ENCODE assay signal across 10 mouse cellular contexts in genomic region chr2:94059459-94059858, GRCm38 (mm10). TPM values are rescaled to one million over a fixed set of nuclear protein-coding genes. Genes with fewer than 3 reads are reported as not detected.
DNase-seq lines count a peak whose midpoint lies in the region; ATAC-seq and TF ChIP-seq lines count a peak whose summit lies in the region.
"Had no signal": no experiment of that assay in that cellular context is flagged by ENCODE, and none has a peak within 500 bp of the region (broad histone marks: within the 10 kb centered on the region; RNA-seq: fewer than 3 reads in every experiment).

No protein-coding gene starts in this region.

- H3K4me3 ChIP-seq in cerebellum, adult 2 months (replicated peaks; ENCODE audit: insufficient read depth, low read depth, low read length): no peak overlapping the region
- H3K4me3 ChIP-seq in layer of hippocampus, adult 2 months: no peak overlapping the region
- H3K4me3 ChIP-seq in liver, embryonic 14.5 days (ENCODE audit: insufficient read depth in 1 of 2, low read depth in 2 of 2, low read length in 2 of 2): no peak overlapping the region
- H3K4me3 ChIP-seq: heart, embryonic 15.5 days had no signal

- 74% methylated on average over 5 of the region's 5 CpGs for WGBS in cerebellum, adult 2 months
- 67% methylated on average over 5 of the region's 5 CpGs for whole genome bisulfite sequencing in liver, embryonic 14.5 days (ENCODE audit: insufficient replicate concordance)

- no peak overlapping the region for H3K9ac ChIP-seq in liver, embryonic 14.5 days (replicated peaks)
- H3K9ac ChIP-seq: heart, embryonic 15.5 days had no signal

- peak; percentile 37; the same call in 1 of the 2 replicates for TF ChIP-seq CTCF in cerebellum, adult 2 months (IDR thresholded peaks at IDR 0.05; ENCODE audit: borderline replicate concordance, insufficient read depth, low read depth, low read length)
- peak; percentile 81 for TF ChIP-seq CTCF in layer of hippocampus, adult 2 months (conservative IDR thresholded peaks at IDR 0.05)
- peak; percentile 30; the same call in 1 of the 2 replicates for TF ChIP-seq CTCF in liver, embryonic 14.5 days (IDR thresholded peaks at IDR 0.05; ENCODE audit: low read depth)

- no peaks in the 10 kb centered on the region for H3K9me3 ChIP-seq in liver, embryonic 14.5 days (ENCODE audit: control insufficient read depth, low read length)
- H3K9me3 ChIP-seq: heart, embryonic 15.5 days had no signal

- no peaks in the 10 kb centered on the region for H3K36me3 ChIP-seq in liver, embryonic 14.5 days (replicated peaks; ENCODE audit: control insufficient read depth, insufficient read depth, low read depth)
- H3K36me3 ChIP-seq: heart, embryonic 15.5 days had no signal

- no peak for TF ChIP-seq POLR2A in cerebellum, adult 2 months (IDR thresholded peaks at IDR 0.05; ENCODE audit: borderline replicate concordance, insufficient read depth, low read length)

- H3K27ac ChIP-seq in cerebellum, adult 2 months (ENCODE audit: insufficient read depth, low read length): no peak overlapping the region
- no peak overlapping the region for H3K27ac ChIP-seq in layer of hippocampus, adult 2 months
- H3K27ac ChIP-seq in liver, embryonic 14.5 days: no peak overlapping the region
- H3K27ac ChIP-seq: heart, embryonic 15.5 days had no signal

- no peaks in the 10 kb centered on the region for H3K27me3 ChIP-seq in cerebellum, adult 2 months (ENCODE audit: control insufficient read depth, insufficient read depth, low read length)
- no peaks in the 10 kb centered on the region for H3K27me3 ChIP-seq in liver, embryonic 14.5 days (ENCODE audit: control insufficient read depth, insufficient read depth, low read length)
- H3K27me3 ChIP-seq: CH12.LX; heart, embryonic 15.5 days had no signal

- TF ChIP-seq EP300 in liver, embryonic 14.5 days (IDR thresholded peaks at IDR 0.05; ENCODE audit: low read depth): no peak

- no peak for DNase-seq in cerebellum, adult 2 months
- no peak for DNase-seq in cerebellum, adult 11-12 months
- DNase-seq in layer of hippocampus, adult 2 months (ENCODE audit: low spot score in 2 of 2): peak in 1 of 2 experiments; percentile 48
- DNase-seq in layer of hippocampus, adult 9-11 months: no peak
- peak; percentile 20 for DNase-seq in ES-CJ7 (ENCODE audit: low read depth, low spot score)
- no peak for DNase-seq in liver, embryonic 14.5 days (ENCODE audit: low read depth in 3 of 3, low spot score in 3 of 3)
- DNase-seq in c-Kit-positive CD71-positive TER-119-positive erythroid progenitor cells, embryonic 14.5 days (ENCODE audit: low spot score): no peak

- no peaks in the 10 kb centered on the region for H3K4me1 ChIP-seq in cerebellum, adult 2 months (ENCODE audit: control insufficient read depth, insufficient read depth, low read length)
- no peaks in the 10 kb centered on the region for H3K4me1 ChIP-seq in liver, embryonic 14.5 days (replicated peaks; ENCODE audit: control insufficient read depth in 2 of 2, insufficient read depth in 2 of 2, low read length in 1 of 2)
- H3K4me1 ChIP-seq: heart, embryonic 15.5 days had no signal

- H3K4me2 ChIP-seq in liver, embryonic 14.5 days (ENCODE audit: low read depth): no peak overlapping the region
- H3K4me2 ChIP-seq: heart, embryonic 15.5 days had no signal

- no peak for ATAC-seq in liver, embryonic 14.5 days (ENCODE audit: insufficient read depth)
- no peak for ATAC-seq in inflammation-experienced regulatory T-cells, adult 6 months

RNA-seq across cellular contexts. Expression of gene Alkbh3, which starts 48.9 kb away (rescaled TPM):
- polyA plus RNA-seq in cerebellum, adult 2 months (2012; rRNA removed): 52.7 and 54.5 TPM in 2 replicates
- 10 to 100 TPM; 22.7 to 28.1 TPM for total RNA-seq in layer of hippocampus, adult 2 months (2021)
- polyA plus RNA-seq in liver, embryonic 14.5 days (2012; rRNA removed): 16.6 and 21.4 TPM in 2 replicates
- polyA plus RNA-seq in liver, embryonic 14.5 days (2014; fragmentation: Nextera tagmentation; extraction: Ambion mirVana): 27.3 and 32.1 TPM in 2 replicates
- 10 to 100 TPM; 40.6 to 77.2 (median 41.2) TPM for polyA plus RNA-seq in inflammation-experienced regulatory T-cells, adult 6 months (2017; shearing (Covaris generic))

Comparison
In these comparisons a context has a peak if more than half of its experiments do, and no peak if none do; other contexts are left out.
1. CTCF ChIP-seq: peak in every context shown above with its lines; median percentile 81 in layer of hippocampus, adult 2 months; 37 in cerebellum, adult 2 months; 30 in liver, embryonic 14.5 days.